Mouse (Mus musculus) T-cell, adult 66 days (primary cell): Measurements from ENCODE around the gene Robo3. TPM values are rescaled to one million over a fixed set of nuclear protein-coding genes. Genes with fewer than 3 reads are reported as not detected.

Experiments
- total RNA-seq, 2 experiments: library from RNA; stranded (reverse); gene quantifications; 3 replicates in 1 of 2; 4 replicates in 1 of 2; pipeline ENCODE4 v1.2.4; 2023

Robo3 gene
- total RNA-seq: under 1 TPM in 1 of 2 experiments, not detected in 1; 0.32 TPM

DNA sequence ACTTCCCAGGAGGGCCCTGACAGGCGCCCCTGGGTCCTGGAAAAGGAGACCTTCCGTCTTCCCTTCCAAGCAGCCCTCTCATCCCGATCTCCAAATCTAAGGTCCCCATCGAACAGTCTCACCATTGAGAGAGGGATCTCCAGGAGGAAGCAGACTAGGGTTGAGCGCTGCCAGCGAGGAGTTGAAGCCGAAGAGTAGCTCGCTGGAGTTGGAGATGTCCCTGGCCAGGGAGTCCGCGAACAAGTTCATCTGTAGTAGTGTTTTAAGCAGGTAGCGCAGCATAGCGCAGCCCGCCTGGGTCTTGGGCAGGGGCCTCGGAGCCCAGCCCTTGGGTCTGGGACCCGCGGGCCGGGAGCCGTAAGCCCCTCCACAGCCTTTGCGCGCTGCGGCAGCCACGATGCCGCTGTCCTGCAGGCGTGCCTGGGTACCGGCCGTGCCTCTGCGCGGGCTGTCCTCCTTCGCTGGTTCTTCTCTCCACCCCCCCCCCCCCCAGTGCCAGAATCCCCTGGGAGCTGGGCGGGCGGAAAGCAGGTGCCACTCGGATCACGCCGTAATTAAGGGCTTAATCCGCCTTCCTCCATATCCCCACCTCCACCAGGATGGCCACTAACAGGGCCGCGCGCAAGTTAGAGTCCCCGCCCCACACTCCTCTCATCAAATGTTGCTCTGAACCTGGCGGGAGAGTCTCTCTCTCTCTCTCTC lies at the start of gene Robo3:
Robo3 (minus strand) TSS at position 527 of the 702 bp plus-strand sequence.

DNA sequence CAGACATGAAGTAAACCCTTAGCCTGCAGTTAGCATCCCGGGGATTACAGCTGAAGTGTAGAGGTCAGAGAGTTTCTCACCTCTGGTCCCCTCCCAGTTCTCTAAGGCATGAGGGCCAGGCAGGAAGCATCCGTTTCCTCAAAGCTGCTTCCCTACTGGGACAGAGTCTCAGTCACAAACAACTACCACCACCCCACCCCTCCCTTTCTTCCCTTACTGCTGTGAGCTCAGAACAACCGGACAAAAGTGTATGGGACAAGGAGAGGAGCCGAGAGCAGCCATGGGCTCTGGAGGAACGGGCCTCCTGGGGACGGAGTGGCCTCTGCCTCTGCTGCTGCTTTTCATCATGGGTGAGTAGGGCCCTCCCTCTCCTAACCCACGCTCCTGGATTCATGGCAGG lies 31.2 kb downstream of the Robo3 start, which contains the start of gene Robo4:
Robo4 (plus strand) TSS at position 96 of the 400 bp plus-strand sequence.

DNA sequence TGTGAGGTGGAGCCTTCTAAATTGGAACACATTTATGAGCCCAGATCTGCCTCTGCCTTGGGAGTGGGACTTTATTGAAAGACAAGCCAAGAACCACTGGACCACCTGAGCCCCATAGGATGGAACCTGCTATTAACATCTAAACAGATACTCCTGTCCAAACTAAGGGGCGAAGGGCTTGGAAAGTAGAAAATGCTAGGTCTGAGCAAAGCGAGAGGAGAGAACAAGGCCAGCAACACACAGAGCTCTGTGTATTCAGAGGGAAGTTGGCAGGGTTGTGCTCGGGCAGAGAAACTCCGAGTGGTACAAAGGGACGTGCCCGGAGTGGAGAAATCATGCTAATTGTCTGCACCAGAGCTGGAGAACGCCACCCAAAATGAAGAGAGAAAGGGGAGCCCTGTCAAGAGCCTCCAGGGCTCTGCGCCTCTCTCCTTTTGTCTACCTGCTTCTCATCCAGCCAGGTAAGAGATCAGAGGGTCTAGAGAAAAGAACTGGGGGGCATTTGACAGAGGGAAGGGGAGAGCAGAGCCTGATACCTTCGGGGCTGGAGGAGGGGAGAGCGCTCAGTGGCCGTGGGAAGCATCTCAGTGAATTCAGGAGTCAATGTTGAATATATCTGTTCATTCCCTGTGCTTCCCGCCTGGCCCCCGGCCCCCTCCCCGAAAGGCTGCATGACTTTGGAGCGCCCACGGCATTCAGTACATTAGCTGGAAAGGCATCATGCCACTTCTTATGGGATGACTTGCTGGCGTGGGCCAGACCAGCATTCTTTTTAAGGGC lies 65.6 kb downstream of the Robo3 start, which contains the start of gene Hepacam:
Hepacam (plus strand) TSS at position 51 of the 780 bp plus-strand sequence.

Other genes with a start within 250 kb of the Robo3 start
- 1 to 10 TPM; 1.8 TPM for gene Tmem218, start 225.0 kb downstream of the Robo3 start, total RNA-seq
- gene Slc37a2, start 177.5 kb downstream of the Robo3 start, total RNA-seq: 1 to 10 TPM; 1.7 to 2.4 TPM
- gene Ccdc15, start 84.8 kb downstream of the Robo3 start, total RNA-seq: 10 to 100 TPM; 10.4 to 14.6 TPM
- gene Hepacam, start 65.9 kb downstream of the Robo3 start, total RNA-seq: not detected
- not detected for gene Robo4, start 31.3 kb downstream of the Robo3 start, total RNA-seq
- gene Msantd2, start 56.1 kb upstream of the Robo3 start, total RNA-seq: 10 to 100 TPM; 41.1 to 48.9 TPM
- gene Esam, start 94.8 kb upstream of the Robo3 start, total RNA-seq: 1 to 10 TPM in 1 of 2 experiments, under 1 TPM in 1; 0.67 to 1.6 TPM
- gene Vsig2, start 106.0 kb upstream of the Robo3 start, total RNA-seq: not detected
- gene Nrgn, start 119.7 kb upstream of the Robo3 start, total RNA-seq: 1 to 10 TPM; 2.2 to 3.6 TPM
- gene Siae, start 122.5 kb upstream of the Robo3 start, total RNA-seq: 10 to 100 TPM in 1 of 2 experiments, 1 to 10 TPM in 1; 9.0 to 10.3 TPM
- not detected for gene Spa17, start 180.5 kb upstream of the Robo3 start, total RNA-seq
- gene Tbrg1, start 224.1 kb upstream of the Robo3 start, total RNA-seq: 10 to 100 TPM; 88.9 to 96.6 TPM
- not detected for gene Panx3, start 236.0 kb upstream of the Robo3 start, total RNA-seq